Mouse (Mus musculus): Measurements from ENCODE around the gene Tnnt1. TPM values are rescaled to one million over a fixed set of nuclear protein-coding genes. Genes with fewer than 3 reads are reported as not detected.
A peak's percentile ranks its signal among the peaks of the same experiment; 100 is the strongest.

The Tnnt1 gene
- polyA plus RNA-seq, 1 experiment = 0.89 TPM

- Histone ChIP-seq H3K4me1 (ENCODE audit: control insufficient read depth, insufficient read depth, low read length) (peaks cover 20% of the 10 kb centered on the region), H3K4me3 (replicated peaks; ENCODE audit: extremely low read depth, low read depth, low read length) (peak within 1 kb of the TSS; percentile 97)
- DNase-seq = peak; percentile 97
- TF ChIP-seq POLR2A (IDR thresholded peaks at IDR 0.05; ENCODE audit: borderline replicate concordance, extremely low read depth, low read depth, low read length) = peak; percentile 74; the same call in 1 of the 2 replicates
- TF ChIP-seq CTCF (IDR thresholded peaks at IDR 0.05; ENCODE audit: insufficient read depth, low read length) = no peak
- 1% methylated on average over 50 of the region's 62 CpGs for WGBS
Observed at GRCm38 (mm10) chr7:4501558-4502397, 14.4 kb downstream of the Tnnt1 start, which contains the start of gene Ppp1r12c. Ppp1r12c (minus strand) TSS chr7:4501680.

- under 1% methylated on average over 48 of the region's 52 CpGs for WGBS
- H3K4me3 ChIP-seq (replicated peaks; ENCODE audit: extremely low read depth, low read depth, low read length) = peak overlapping the region; percentile 97
- TF ChIP-seq CTCF (IDR thresholded peaks at IDR 0.05; ENCODE audit: insufficient read depth, low read length) = no peak
- TF ChIP-seq POLR2A (IDR thresholded peaks at IDR 0.05; ENCODE audit: borderline replicate concordance, extremely low read depth, low read depth, low read length) = no peak
- peaks cover 20% of the 10 kb centered on the region for H3K4me1 ChIP-seq (ENCODE audit: control insufficient read depth, insufficient read depth, low read length)
- DNase-seq = peak; percentile 53
Observed at GRCm38 (mm10) chr7:4500892-4501471, 15.2 kb downstream of the Tnnt1 start.

- TF ChIP-seq POLR2A (IDR thresholded peaks at IDR 0.05; ENCODE audit: borderline replicate concordance, extremely low read depth, low read depth, low read length) = no peak
- TF ChIP-seq CTCF (IDR thresholded peaks at IDR 0.05; ENCODE audit: insufficient read depth, low read length) = no peak
- DNase-seq = no peak
- 77% methylated on average over 4 of the region's 4 CpGs for WGBS
- Histone ChIP-seq H3K4me3 (replicated peaks; ENCODE audit: extremely low read depth, low read depth, low read length) (no peak overlapping the region), H3K4me1 (ENCODE audit: control insufficient read depth, insufficient read depth, low read length) (peaks cover 20% of the 10 kb centered on the region)
Observed at GRCm38 (mm10) chr7:4499034-4499433, 17.1 kb downstream of the Tnnt1 start.

GRCm38 (mm10) chr7:4498251-4498650 lies 17.9 kb downstream of the Tnnt1 start:
- WGBS = 12% methylated on average over 9 of the region's 9 CpGs
- TF ChIP-seq POLR2A (IDR thresholded peaks at IDR 0.05; ENCODE audit: borderline replicate concordance, extremely low read depth, low read depth, low read length) (0 out of 2 replicates have a peak, but pooled peaks have one; percentile 4), CTCF (IDR thresholded peaks at IDR 0.05; ENCODE audit: insufficient read depth, low read length) (no peak)
- peak; percentile 48 for DNase-seq
- peaks cover 22% of the 10 kb centered on the region for H3K4me1 ChIP-seq (ENCODE audit: control insufficient read depth, insufficient read depth, low read length)
- no peak overlapping the region for H3K4me3 ChIP-seq (replicated peaks; ENCODE audit: extremely low read depth, low read depth, low read length)

- no peak for TF ChIP-seq POLR2A (IDR thresholded peaks at IDR 0.05; ENCODE audit: borderline replicate concordance, extremely low read depth, low read depth, low read length)
- no peak for TF ChIP-seq CTCF (IDR thresholded peaks at IDR 0.05; ENCODE audit: insufficient read depth, low read length)
- no peak overlapping the region for H3K4me3 ChIP-seq (replicated peaks; ENCODE audit: extremely low read depth, low read depth, low read length)
- no peak for DNase-seq
- H3K4me1 ChIP-seq (ENCODE audit: control insufficient read depth, insufficient read depth, low read length) = peaks cover 29% of the 10 kb centered on the region
- WGBS = 80% methylated on average over 9 of the region's 9 CpGs
Observed at GRCm38 (mm10) chr7:4497271-4497903, 18.8 kb downstream of the Tnnt1 start.

- WGBS = 91% methylated on average over 3 of the region's 3 CpGs
Observed at GRCm38 (mm10) chr7:4496468-4496867, 19.7 kb downstream of the Tnnt1 start.

GRCm38 (mm10) chr7:4493991-4494390 lies 22.2 kb downstream of the Tnnt1 start:
- peaks cover 26% of the 10 kb centered on the region for H3K4me1 ChIP-seq (ENCODE audit: control insufficient read depth, insufficient read depth, low read length)
- DNase-seq = no peak
- TF ChIP-seq POLR2A (IDR thresholded peaks at IDR 0.05; ENCODE audit: borderline replicate concordance, extremely low read depth, low read depth, low read length) (no peak), CTCF (IDR thresholded peaks at IDR 0.05; ENCODE audit: insufficient read depth, low read length) (no peak)
- 6% methylated on average over 1 of the region's 1 CpGs for WGBS
- H3K4me3 ChIP-seq (replicated peaks; ENCODE audit: extremely low read depth, low read depth, low read length) = no peak overlapping the region

More at GRCm38 (mm10) chr7:4496468-4496867, 19.7 kb downstream of the Tnnt1 start:
- Histone ChIP-seq H3K4me1 (ENCODE audit: control insufficient read depth, insufficient read depth, low read length) (peaks cover 29% of the 10 kb centered on the region), H3K4me3 (replicated peaks; ENCODE audit: extremely low read depth, low read depth, low read length) (no peak overlapping the region)
- DNase-seq = no peak
- TF ChIP-seq POLR2A (IDR thresholded peaks at IDR 0.05; ENCODE audit: borderline replicate concordance, extremely low read depth, low read depth, low read length) (no peak), CTCF (IDR thresholded peaks at IDR 0.05; ENCODE audit: insufficient read depth, low read length) (no peak)

GRCm38 (mm10) chr7:4492284-4493224 lies 23.6 kb downstream of the Tnnt1 start:
- no peak for DNase-seq
- Histone ChIP-seq H3K4me3 (replicated peaks; ENCODE audit: extremely low read depth, low read depth, low read length) (no peak overlapping the region), H3K4me1 (ENCODE audit: control insufficient read depth, insufficient read depth, low read length) (peaks cover 20% of the 10 kb centered on the region)
- 58% methylated on average over 13 of the region's 13 CpGs for WGBS
- TF ChIP-seq CTCF (IDR thresholded peaks at IDR 0.05; ENCODE audit: insufficient read depth, low read length) (no peak), POLR2A (IDR thresholded peaks at IDR 0.05; ENCODE audit: borderline replicate concordance, extremely low read depth, low read depth, low read length) (no peak)

All from lung, adult 2 months (tissue).